Mouse (Mus musculus): ENCODE measurements around the gene Casc3. TPM values are rescaled to one million over a fixed set of nuclear protein-coding genes. Genes with fewer than 3 reads are reported as not detected.

Casc3 gene
- polyA plus RNA-seq, 1 experiment = 47.4 TPM

- no peak for TF ChIP-seq POLR2A (IDR thresholded peaks at IDR 0.05; ENCODE audit: extremely low read depth, insufficient read depth, low read length)
- peak overlapping the region; percentile 99 for H3K4me3 ChIP-seq (ENCODE audit: insufficient read depth, low read length)
- 0 out of 2 replicates have a peak overlapping the region, but pooled peaks have one; percentile 86 for H3K27ac ChIP-seq (ENCODE audit: insufficient read depth, low read length)
- peaks cover 1% of the 10 kb centered on the region; the same call in 1 of the 2 replicates for H3K4me1 ChIP-seq (ENCODE audit: control insufficient read depth, insufficient read depth, low read length)
Measured at GRCm38 (mm10) chr11:98771844-98772525, 32.7 kb upstream of the Casc3 start.

GRCm38 (mm10) chr11:98772667-98773171, 32.0 kb upstream of the Casc3 start:
- Histone ChIP-seq H3K4me3 (ENCODE audit: insufficient read depth, low read length) (peak overlapping the region; percentile 99), H3K4me1 (ENCODE audit: control insufficient read depth, insufficient read depth, low read length) (peaks cover 3% of the 10 kb centered on the region; the same call in 1 of the 2 replicates), H3K27ac (ENCODE audit: insufficient read depth, low read length) (peak overlapping the region; percentile 86)
- TF ChIP-seq POLR2A (IDR thresholded peaks at IDR 0.05; ENCODE audit: extremely low read depth, insufficient read depth, low read length) = 0 out of 2 replicates have a peak, but pooled peaks have one; percentile 30
- TF ChIP-seq CTCF (IDR thresholded peaks at IDR 0.05; ENCODE audit: extremely low read depth, insufficient read depth, low read length) = no peak

- peaks cover 3% of the 10 kb centered on the region; the same call in 1 of the 2 replicates for H3K4me1 ChIP-seq (ENCODE audit: control insufficient read depth, insufficient read depth, low read length)
- peak overlapping the region; percentile 99 for H3K27ac ChIP-seq (ENCODE audit: insufficient read depth, low read length)
- peak overlapping the region; percentile 99 for H3K4me3 ChIP-seq (ENCODE audit: insufficient read depth, low read length)
Measured at GRCm38 (mm10) chr11:98773635-98774295, 30.9 kb upstream of the Casc3 start.

GRCm38 (mm10) chr11:98774582-98775347, 29.9 kb upstream of the Casc3 start, which contains the start of gene Nr1d1:
Gene Nr1d1 (minus strand): TSS chr11:98775333.
- peak within 1 kb of the TSS; percentile 99 for H3K27ac ChIP-seq (ENCODE audit: insufficient read depth, low read length)
- no peak for TF ChIP-seq CTCF (IDR thresholded peaks at IDR 0.05; ENCODE audit: extremely low read depth, insufficient read depth, low read length)
- peak; percentile 99 for TF ChIP-seq POLR2A (IDR thresholded peaks at IDR 0.05; ENCODE audit: extremely low read depth, insufficient read depth, low read length)
- peaks cover 3% of the 10 kb centered on the region; the same call in 1 of the 2 replicates for H3K4me1 ChIP-seq (ENCODE audit: control insufficient read depth, insufficient read depth, low read length)
- H3K4me3 ChIP-seq (ENCODE audit: insufficient read depth, low read length) = peak within 1 kb of the TSS; percentile 99

More at GRCm38 (mm10) chr11:98773635-98774295, 30.9 kb upstream of the Casc3 start:
- TF ChIP-seq POLR2A (IDR thresholded peaks at IDR 0.05; ENCODE audit: extremely low read depth, insufficient read depth, low read length) (peak; percentile 85), CTCF (IDR thresholded peaks at IDR 0.05; ENCODE audit: extremely low read depth, insufficient read depth, low read length) (no peak)

GRCm38 (mm10) chr11:98775348-98776051, 29.2 kb upstream of the Casc3 start:
- H3K4me3 ChIP-seq (ENCODE audit: insufficient read depth, low read length) = peak overlapping the region; percentile 99
- H3K27ac ChIP-seq (ENCODE audit: insufficient read depth, low read length) = peak overlapping the region; percentile 81
- peaks cover 3% of the 10 kb centered on the region; the same call in 1 of the 2 replicates for H3K4me1 ChIP-seq (ENCODE audit: control insufficient read depth, insufficient read depth, low read length)
- TF ChIP-seq CTCF (IDR thresholded peaks at IDR 0.05; ENCODE audit: extremely low read depth, insufficient read depth, low read length) = no peak
- TF ChIP-seq POLR2A (IDR thresholded peaks at IDR 0.05; ENCODE audit: extremely low read depth, insufficient read depth, low read length) = no peak

- peak overlapping the region; percentile 99; the same call in 1 of the 2 replicates for H3K4me3 ChIP-seq (ENCODE audit: insufficient read depth, low read length)
- H3K4me1 ChIP-seq (ENCODE audit: control insufficient read depth, insufficient read depth, low read length) = peaks cover 4% of the 10 kb centered on the region; the same call in 1 of the 2 replicates
- H3K27ac ChIP-seq (ENCODE audit: insufficient read depth, low read length) = peak overlapping the region; percentile 81
- TF ChIP-seq POLR2A (IDR thresholded peaks at IDR 0.05; ENCODE audit: extremely low read depth, insufficient read depth, low read length) (no peak), CTCF (IDR thresholded peaks at IDR 0.05; ENCODE audit: extremely low read depth, insufficient read depth, low read length) (no peak)
Measured at GRCm38 (mm10) chr11:98776052-98776764, 28.5 kb upstream of the Casc3 start.

GRCm38 (mm10) chr11:98776843-98777590, 27.7 kb upstream of the Casc3 start:
- Histone ChIP-seq H3K4me3 (ENCODE audit: insufficient read depth, low read length) (no peak overlapping the region), H3K27ac (ENCODE audit: insufficient read depth, low read length) (peak overlapping the region; percentile 81), H3K4me1 (ENCODE audit: control insufficient read depth, insufficient read depth, low read length) (peaks cover 9% of the 10 kb centered on the region)
- TF ChIP-seq CTCF (IDR thresholded peaks at IDR 0.05; ENCODE audit: extremely low read depth, insufficient read depth, low read length) (no peak), POLR2A (IDR thresholded peaks at IDR 0.05; ENCODE audit: extremely low read depth, insufficient read depth, low read length) (peak; percentile 47; the same call in 1 of the 2 replicates)

- H3K4me1 ChIP-seq (ENCODE audit: control insufficient read depth, insufficient read depth, low read length) = peaks cover 11% of the 10 kb centered on the region
Measured at GRCm38 (mm10) chr11:98777888-98778287, 26.8 kb upstream of the Casc3 start.

More at GRCm38 (mm10) chr11:98777888-98778287, 26.8 kb upstream of the Casc3 start:
- TF ChIP-seq POLR2A (IDR thresholded peaks at IDR 0.05; ENCODE audit: extremely low read depth, insufficient read depth, low read length) (no peak), CTCF (IDR thresholded peaks at IDR 0.05; ENCODE audit: extremely low read depth, insufficient read depth, low read length) (no peak)
- H3K27ac ChIP-seq (ENCODE audit: insufficient read depth, low read length) = no peak overlapping the region
- no peak overlapping the region for H3K4me3 ChIP-seq (ENCODE audit: insufficient read depth, low read length)

All from cortical plate, adult 2 months (tissue).